Mouse (Mus musculus) testis, adult 2 months (tissue): ENCODE measurements around the gene Cox6a2. TPM values are rescaled to one million over a fixed set of nuclear protein-coding genes. Genes with fewer than 3 reads are reported as not detected.
A peak's percentile ranks its signal among the peaks of the same experiment; 100 is the strongest.

Experiments
- H3K27ac ChIP-seq: fragments of 200-500 bp; 2 replicates; pipeline ENCODE4 v1.5.1; 2012; ENCODE audit warnings: low read depth, low read length; ENCODE audit not compliant: control insufficient read depth, insufficient read depth
- H3K27me3 ChIP-seq: fragments of 200-500 bp; 2 replicates; pipeline ENCODE4 v1.6.1; 2012; ENCODE audit warnings: mild to moderate bottlenecking, low read length, moderate library complexity; ENCODE audit not compliant: control insufficient read depth, insufficient read depth
- H3K36me3 ChIP-seq: fragments of 200-500 bp; 2 replicates; pipeline ENCODE4 v1.6.1; 2012; ENCODE audit warnings: mild to moderate bottlenecking, low read length; ENCODE audit not compliant: control insufficient read depth, insufficient read depth
- H3K4me1 ChIP-seq: fragments of 200-500 bp; 2 replicates; pipeline ENCODE4 v1.6.1; 2012; ENCODE audit warnings: low read length; ENCODE audit not compliant: control insufficient read depth, insufficient read depth
- H3K4me3 ChIP-seq: fragments of 200-500 bp; 2 replicates; pipeline ENCODE4 v1.5.1; 2012; ENCODE audit warnings: low read depth, mild to moderate bottlenecking, low read length, moderate library complexity, mixed read lengths; ENCODE audit not compliant: control insufficient read depth
- CTCF ChIP-seq: fragments of 200-500 bp; IDR thresholded peaks from 2 replicates; pipeline ENCODE4 v1.5.1; 2012; ENCODE audit warnings: low read depth, mild to moderate bottlenecking, inconsistent platforms, low read length, moderate library complexity; ENCODE audit not compliant: control insufficient read depth, insufficient read depth, insufficient replicate concordance
- POLR2A ChIP-seq: fragments of 200-500 bp; IDR thresholded peaks from 2 replicates; pipeline ENCODE4 v1.6.1; 2012; ENCODE audit warnings: low read depth, mild to moderate bottlenecking, inconsistent platforms, low read length, moderate library complexity; ENCODE audit not compliant: control insufficient read depth
- polyA plus RNA-seq: library from polyadenylated mRNA; depleted of rRNA; stranded (reverse); fragments of >200 nt; gene quantifications from 2 replicates; pipeline ENCODE4 v1.2.3, GENCODE M21; 2012

The Cox6a2 gene
- polyA plus RNA-seq, 1 experiment = 0.52 TPM

DNA sequence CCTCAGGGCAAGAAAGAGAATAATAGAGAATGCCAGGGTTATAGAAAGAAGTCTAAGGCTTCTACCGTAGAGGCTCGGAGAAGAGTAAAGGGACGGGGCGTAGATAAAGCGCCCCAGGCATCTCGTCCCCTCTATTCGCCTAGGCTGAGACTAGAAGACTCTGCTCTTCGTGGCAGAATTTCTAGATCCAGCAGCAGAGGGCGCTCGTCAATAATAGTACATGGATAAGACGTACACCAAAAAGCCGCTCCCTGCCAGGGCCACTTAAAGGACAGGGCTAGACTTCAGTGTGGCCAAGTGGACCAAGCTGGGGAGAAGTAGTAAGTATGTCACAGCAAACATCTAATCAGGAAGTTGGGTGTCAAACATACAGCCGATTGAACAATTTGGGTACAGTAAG, 41.3 kb upstream of the Cox6a2 start:
- no peaks in the 10 kb centered on the region for H3K36me3 ChIP-seq
- H3K27ac ChIP-seq = peak overlapping the region; percentile 45; the same call in 1 of the 2 replicates
- no peaks in the 10 kb centered on the region; the same call in none of the 2 replicates for H3K4me1 ChIP-seq
- H3K4me3 ChIP-seq = peak overlapping the region; percentile 45; the same call in 1 of the 2 replicates
- no peak for TF ChIP-seq POLR2A
- peak; percentile 23; the same call in 1 of the 2 replicates for TF ChIP-seq CTCF
- no peaks in the 10 kb centered on the region for H3K27me3 ChIP-seq

GRCm38 (mm10) chr7:128246496-128247391, 40.6 kb upstream of the Cox6a2 start, which contains the start of gene Tgfb1i1:
Tgfb1i1 (plus strand) TSS chr7:128246812.
- no peaks in the 10 kb centered on the region for H3K36me3 ChIP-seq
- H3K4me1 ChIP-seq = no peaks in the 10 kb centered on the region; the same call in none of the 2 replicates
- H3K4me3 ChIP-seq = peak within 1 kb of the TSS; percentile 45
- H3K27ac ChIP-seq = peak within 1 kb of the TSS; percentile 54
- TF ChIP-seq CTCF = no peak
- no peak; the same call in 1 of the 2 replicates for TF ChIP-seq POLR2A
- H3K27me3 ChIP-seq = no peaks in the 10 kb centered on the region

- Histone ChIP-seq H3K4me3 (no peak overlapping the region), H3K36me3 (no peaks in the 10 kb centered on the region), H3K27me3 (no peaks in the 10 kb centered on the region), H3K27ac (no peak overlapping the region), H3K4me1 (no peaks in the 10 kb centered on the region; the same call in none of the 2 replicates)
- no peak for TF ChIP-seq CTCF
- TF ChIP-seq POLR2A = no peak
These were observed 39.4 kb upstream of the Cox6a2 start for GRCm38 (mm10) chr7:128245547-128245946.

GRCm38 (mm10) chr7:128244410-128245025, 38.3 kb upstream of the Cox6a2 start:
- H3K27me3 ChIP-seq = no peaks in the 10 kb centered on the region
- no peak overlapping the region for H3K4me3 ChIP-seq
- TF ChIP-seq POLR2A (no peak), CTCF (no peak)
- H3K36me3 ChIP-seq = no peaks in the 10 kb centered on the region
- H3K27ac ChIP-seq = no peak overlapping the region
- no peaks in the 10 kb centered on the region; the same call in none of the 2 replicates for H3K4me1 ChIP-seq

DNA sequence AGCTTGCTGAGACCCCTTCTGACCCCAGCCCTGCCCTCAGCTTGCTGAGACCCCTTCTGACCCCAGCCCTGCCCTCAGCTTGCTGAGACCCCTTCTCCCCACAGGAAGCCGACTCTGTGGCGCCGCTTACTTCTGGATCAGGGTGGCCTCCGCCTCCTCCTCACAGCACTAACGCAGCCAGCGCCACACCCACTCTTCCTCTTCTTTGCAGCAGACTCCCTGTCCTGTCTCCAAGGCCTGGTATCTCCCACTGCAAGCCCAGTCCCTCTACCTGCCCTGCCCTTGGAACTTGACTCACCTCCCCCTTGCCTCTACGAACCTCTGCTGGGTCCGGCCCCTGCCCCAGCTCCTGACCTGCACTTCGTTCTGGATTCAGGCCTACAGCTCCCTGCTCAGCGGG, 37.7 kb upstream of the Cox6a2 start:
- Histone ChIP-seq H3K27me3 (no peaks in the 10 kb centered on the region), H3K27ac (no peak overlapping the region), H3K4me1 (no peaks in the 10 kb centered on the region; the same call in none of the 2 replicates), H3K36me3 (no peaks in the 10 kb centered on the region), H3K4me3 (no peak overlapping the region)
- no peak for TF ChIP-seq POLR2A

- Histone ChIP-seq H3K4me3 (no peak overlapping the region), H3K36me3 (no peaks in the 10 kb centered on the region), H3K4me1 (no peaks in the 10 kb centered on the region; the same call in none of the 2 replicates), H3K27ac (no peak overlapping the region), H3K27me3 (no peaks in the 10 kb centered on the region)
- TF ChIP-seq POLR2A (no peak), CTCF (no peak)
These were observed 36.1 kb upstream of the Cox6a2 start for GRCm38 (mm10) chr7:128242331-128242730.

DNA sequence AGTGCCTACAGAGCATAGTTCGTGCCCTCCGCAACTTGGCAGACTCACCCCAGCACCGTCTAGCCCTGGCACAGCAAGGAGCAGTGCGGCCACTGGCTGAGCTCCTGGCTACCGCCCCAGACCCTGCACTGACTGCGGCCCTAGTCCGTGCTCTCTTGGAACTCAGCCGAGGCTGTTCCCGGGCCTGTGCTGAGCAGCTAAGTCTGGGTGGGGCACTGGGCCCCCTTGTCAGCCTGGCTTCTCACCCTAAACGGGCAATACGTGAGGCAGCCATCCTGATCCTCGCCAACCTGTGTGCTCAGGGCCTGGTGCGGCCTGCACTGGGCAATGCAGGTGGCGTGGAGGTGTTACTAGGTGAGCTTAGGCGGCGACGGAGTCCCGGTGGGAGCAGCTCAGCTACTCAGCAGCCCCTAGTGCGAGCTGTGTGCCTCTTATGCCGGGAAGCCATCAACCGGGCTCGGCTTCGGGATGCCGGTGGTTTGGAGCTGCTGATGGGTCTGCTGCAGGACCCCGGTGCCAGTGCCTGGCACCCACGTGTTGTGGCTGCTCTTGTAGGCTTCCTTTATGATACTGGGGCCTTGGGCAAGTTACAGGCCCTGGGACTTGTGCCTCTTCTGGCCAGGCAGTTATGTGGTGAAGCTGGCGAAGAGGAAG, 34.1 kb upstream of the Cox6a2 start:
- no peaks in the 10 kb centered on the region for H3K36me3 ChIP-seq
- TF ChIP-seq CTCF (no peak), POLR2A (no peak)
- no peak overlapping the region for H3K27ac ChIP-seq

More for the DNA sequence above, 34.1 kb upstream of the Cox6a2 start:
- Histone ChIP-seq H3K27me3 (no peaks in the 10 kb centered on the region), H3K4me1 (peaks cover 4% of the 10 kb centered on the region), H3K4me3 (peak overlapping the region; percentile 55)
